7 mouse cellular contexts compared by ENCODE assay signal in the genomic region with DNA sequence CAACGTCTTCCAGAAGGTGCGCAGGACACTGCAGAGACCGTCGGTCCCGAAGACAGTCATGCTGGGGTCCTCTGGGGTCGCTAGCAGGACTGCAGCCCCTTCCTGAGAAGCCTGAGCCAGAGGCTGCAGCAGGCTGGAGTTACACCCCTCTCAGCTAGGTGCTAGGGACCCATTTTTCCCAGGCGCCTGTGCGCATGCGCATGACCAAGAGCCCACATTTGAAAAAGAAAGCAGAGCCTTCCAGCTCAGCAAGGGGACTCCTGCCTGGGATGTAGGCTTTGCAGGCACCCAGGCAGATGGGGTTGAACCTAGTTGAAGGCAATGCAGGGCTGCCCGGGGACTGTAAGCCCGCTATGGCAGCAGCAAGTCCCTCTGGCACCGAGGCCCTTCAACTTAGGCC.
DNase-seq lines count a peak whose midpoint lies in the region; ATAC-seq lines count a peak whose summit lies in the region.
"Not testable (repeated sequence)": the region's sequence is repeated elsewhere in the genome, so short reads cannot be mapped to it uniquely, and the experiment has no call there.

No protein-coding gene starts in this region.

- H3K27ac ChIP-seq in forebrain, embryonic 14.5 days (ENCODE audit: low read depth, low read length); hindbrain, embryonic 11.5 days (ENCODE audit: low read depth, low read length); midbrain, embryonic 14.5 days (replicated peaks; ENCODE audit: low read depth, low read length): not testable (repeated sequence)

- H3K4me1 ChIP-seq in forebrain, embryonic 14.5 days (ENCODE audit: control insufficient read depth, insufficient read depth, low read length); hindbrain, embryonic 11.5 days (replicated peaks; ENCODE audit: control insufficient read depth, insufficient read depth, low read length); midbrain, embryonic 14.5 days (ENCODE audit: control insufficient read depth, insufficient read depth, low read length): not testable (repeated sequence)

- DNase-seq in NIH3T3 (ENCODE audit: low read depth) = peak; percentile 34
- DNase-seq in adrenal gland, postnatal 14 days = peak; percentile 17
- DNase-seq in forebrain, embryonic 14.5 days (ENCODE audit: low spot score) = peak; percentile 24
- peak; percentile 28 for DNase-seq in hindbrain, embryonic 11.5 days (ENCODE audit: low spot score)
- peak; percentile 24 to 42 for DNase-seq in left cerebral cortex, postnatal 36 days (ENCODE audit: low spot score in 2 of 2)
- peak; percentile 39 for DNase-seq in midbrain, embryonic 14.5 days
- DNase-seq in right cerebral cortex, postnatal 4 days = peak; percentile 42

- WGBS in forebrain, embryonic 14.5 days = 24% methylated on average over 8 of the region's 12 CpGs
- 21% methylated on average over 6 of the region's 12 CpGs for WGBS in hindbrain, embryonic 11.5 days
- 19% methylated on average over 10 of the region's 12 CpGs for WGBS in midbrain, embryonic 14.5 days

- H3K9ac ChIP-seq in forebrain, embryonic 14.5 days (ENCODE audit: low read length); hindbrain, embryonic 11.5 days (ENCODE audit: low read depth, low read length); midbrain, embryonic 14.5 days (replicated peaks; ENCODE audit: low read length): not testable (repeated sequence)

- H3K27me3 ChIP-seq in forebrain, embryonic 14.5 days (replicated peaks; ENCODE audit: control insufficient read depth, insufficient read depth, low read length); hindbrain, embryonic 11.5 days (ENCODE audit: control insufficient read depth, insufficient read depth, low read length); midbrain, embryonic 14.5 days (ENCODE audit: control insufficient read depth, insufficient read depth, low read length): not testable (repeated sequence)

- H3K36me3 ChIP-seq in forebrain, embryonic 14.5 days (ENCODE audit: control insufficient read depth, insufficient read depth, low read length); hindbrain, embryonic 11.5 days (ENCODE audit: control insufficient read depth, insufficient read depth, low read length); midbrain, embryonic 14.5 days (ENCODE audit: control insufficient read depth, insufficient read depth, low read length): not testable (repeated sequence)

- not testable (repeated sequence) for H3K9me3 ChIP-seq in forebrain, embryonic 14.5 days (replicated peaks; ENCODE audit: control insufficient read depth, low read length); hindbrain, embryonic 11.5 days (ENCODE audit: control insufficient read depth, low read length); midbrain, embryonic 14.5 days (ENCODE audit: control insufficient read depth, low read length)

- ATAC-seq in forebrain, embryonic 14.5 days; hindbrain, embryonic 11.5 days (ENCODE audit: low FRiP score); midbrain, embryonic 14.5 days (ENCODE audit: low FRiP score, low TSS enrichment): not testable (repeated sequence)

- intact Hi-C loops in left cerebral cortex, postnatal 36 days (cut with DNase I) = not testable (repeated sequence)

- not testable (repeated sequence) for H3K4me2 ChIP-seq in forebrain, embryonic 14.5 days (ENCODE audit: low read length); hindbrain, embryonic 11.5 days (replicated peaks; ENCODE audit: low read depth, low read length); midbrain, embryonic 14.5 days (ENCODE audit: low read length)

- not testable (repeated sequence) for H3K4me3 ChIP-seq in forebrain, embryonic 14.5 days (ENCODE audit: low read depth, low read length); hindbrain, embryonic 11.5 days (ENCODE audit: low read depth, low read length); midbrain, embryonic 14.5 days (replicated peaks; ENCODE audit: low read depth, low read length)
